ENCODE assay signal across 8 mouse cellular contexts in the genomic region with DNA sequence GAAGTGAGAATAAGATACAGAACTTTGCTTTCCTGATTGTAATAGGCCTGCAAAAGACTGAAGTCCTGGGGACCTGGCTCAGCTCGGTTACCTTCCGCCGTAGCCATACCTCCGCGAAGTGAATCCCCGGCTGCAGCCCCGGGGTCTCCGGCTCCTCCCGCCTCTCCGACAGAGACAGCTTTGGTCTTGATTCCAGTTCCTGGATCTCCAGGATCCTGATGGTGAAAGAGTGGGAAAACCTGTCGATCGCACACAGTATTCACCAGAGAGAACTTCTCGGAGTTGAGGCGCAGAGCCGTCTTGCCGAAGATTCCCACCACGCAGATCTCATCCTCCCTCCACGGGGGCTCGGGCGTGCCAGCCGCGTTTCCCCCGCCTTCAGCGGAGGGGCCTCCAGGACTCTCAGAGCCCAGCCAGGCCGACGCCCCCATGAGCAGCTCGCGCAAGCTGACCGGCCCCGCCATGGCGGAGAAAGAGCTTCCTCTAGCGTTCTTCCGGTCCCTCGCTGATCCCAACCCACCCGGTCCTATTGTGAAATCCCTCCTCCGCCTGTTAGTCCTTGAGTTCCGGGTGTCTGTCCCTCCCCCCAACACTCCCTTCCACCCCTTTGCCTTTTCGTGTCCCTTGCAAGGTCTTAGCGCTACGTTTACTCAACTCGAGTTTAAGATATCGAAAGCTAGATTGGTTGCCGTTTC. TPM values are rescaled to one million over a fixed set of nuclear protein-coding genes. Genes with fewer than 3 reads are reported as not detected.
DNase-seq lines count a peak whose midpoint lies in the region; ATAC-seq and TF ChIP-seq lines count a peak whose summit lies in the region.

TSS of gene Smg8 (minus strand) at position 485 of the 695 bp plus-strand sequence.

- under 1% methylated on average over 43 of the region's 43 CpGs for WGBS in bone marrow, adult 2 months
- 1% methylated on average over 36 of the region's 43 CpGs for WGBS in embryonic facial prominence, embryonic 14.5 days
- under 1% methylated on average over 43 of the region's 43 CpGs for WGBS in heart, adult 2 months
- WGBS in limb, embryonic 13.5 days: 1% methylated on average over 43 of the region's 43 CpGs
- WGBS in midbrain, embryonic 15.5 days: 1% methylated on average over 43 of the region's 43 CpGs

- DNase-seq in A20 (ENCODE audit: low read depth, low spot score): peak; percentile 90
- peak; percentile 95 for DNase-seq in embryonic facial prominence, embryonic 14.5 days (ENCODE audit: low spot score)
- peak; percentile 85 to 86 for DNase-seq in heart, adult 2 months
- peak; percentile 79 to 83 for DNase-seq in kidney, adult 8-10 months
- DNase-seq in spleen, adult 18-20 months: peak; percentile 57 to 74

- H3K4me3 ChIP-seq in bone marrow, adult 2 months (replicated peaks; ENCODE audit: control insufficient read depth, low read depth, low read length): peak within 1 kb of the TSS; percentile 95
- H3K4me3 ChIP-seq in embryonic facial prominence, embryonic 14.5 days (ENCODE audit: low read depth, low read length): peak within 1 kb of the TSS; percentile 79
- H3K4me3 ChIP-seq in heart, adult 2 months: peak within 1 kb of the TSS; percentile 97
- peak within 1 kb of the TSS; percentile 92 for H3K4me3 ChIP-seq in limb, embryonic 13.5 days
- H3K4me3 ChIP-seq in midbrain, embryonic 15.5 days: peak within 1 kb of the TSS; percentile 78

- H3K4me1 ChIP-seq in bone marrow, adult 2 months (ENCODE audit: control insufficient read depth, insufficient read depth, low read length): peaks cover 5% of the 10 kb centered on the region; the same call in 1 of the 2 replicates
- H3K4me1 ChIP-seq in embryonic facial prominence, embryonic 14.5 days (ENCODE audit: control insufficient read depth, insufficient read depth, low read length): peaks cover 10% of the 10 kb centered on the region; the same call in 1 of the 2 replicates
- H3K4me1 ChIP-seq in heart, adult 2 months (ENCODE audit: control insufficient read depth, insufficient read depth, low read length): peaks cover 7% of the 10 kb centered on the region
- H3K4me1 ChIP-seq in limb, embryonic 13.5 days: peaks cover 26% of the 10 kb centered on the region
- H3K4me1 ChIP-seq in midbrain, embryonic 15.5 days: peaks cover 36% of the 10 kb centered on the region

- no peak for TF ChIP-seq CTCF in bone marrow, adult 2 months (IDR thresholded peaks at IDR 0.05; ENCODE audit: control insufficient read depth, insufficient read depth, low read length)
- no peak for TF ChIP-seq CTCF in heart, adult 2 months (IDR thresholded peaks at IDR 0.05)

- peak; percentile 83 for TF ChIP-seq EP300 in heart, adult 2 months (IDR thresholded peaks at IDR 0.05; ENCODE audit: insufficient read depth, low read depth, low read length)

- intact Hi-C loops in heart, adult 2 months (cut with DNase I): no loop called here

- peak within 1 kb of the TSS; percentile 80 for H3K9ac ChIP-seq in embryonic facial prominence, embryonic 14.5 days (ENCODE audit: low read depth, low read length)
- H3K9ac ChIP-seq in heart, adult 2 months (ENCODE audit: low read depth, low read length): peak within 1 kb of the TSS; percentile 82
- peak within 1 kb of the TSS; percentile 93 for H3K9ac ChIP-seq in limb, embryonic 13.5 days
- H3K9ac ChIP-seq in midbrain, embryonic 15.5 days: peak within 1 kb of the TSS; percentile 63

- H3K9me3 ChIP-seq in embryonic facial prominence, embryonic 14.5 days (ENCODE audit: control insufficient read depth, low read length): no peaks in the 10 kb centered on the region
- H3K9me3 ChIP-seq in limb, embryonic 13.5 days: no peaks in the 10 kb centered on the region
- H3K9me3 ChIP-seq in midbrain, embryonic 15.5 days: no peaks in the 10 kb centered on the region

- H3K4me2 ChIP-seq in embryonic facial prominence, embryonic 14.5 days (ENCODE audit: low read depth, low read length): peak within 1 kb of the TSS; percentile 96
- H3K4me2 ChIP-seq in limb, embryonic 13.5 days (replicated peaks): peak within 1 kb of the TSS; percentile 95
- H3K4me2 ChIP-seq in midbrain, embryonic 15.5 days: peak within 1 kb of the TSS; percentile 96

- H3K36me3 ChIP-seq in embryonic facial prominence, embryonic 14.5 days (ENCODE audit: control insufficient read depth, insufficient read depth, low read length): peaks cover 42% of the 10 kb centered on the region
- H3K36me3 ChIP-seq in heart, adult 2 months (ENCODE audit: control insufficient read depth, insufficient read depth, low read length): peaks cover 3% of the 10 kb centered on the region; the same call in 1 of the 2 replicates
- H3K36me3 ChIP-seq in limb, embryonic 13.5 days: peaks cover 50% of the 10 kb centered on the region
- H3K36me3 ChIP-seq in midbrain, embryonic 15.5 days (replicated peaks): peaks cover 5% of the 10 kb centered on the region; the same call in 1 of the 2 replicates

- no peaks in the 10 kb centered on the region for H3K27me3 ChIP-seq in embryonic facial prominence, embryonic 14.5 days (replicated peaks; ENCODE audit: control insufficient read depth, insufficient read depth, low read length)
- H3K27me3 ChIP-seq in heart, adult 2 months (ENCODE audit: control insufficient read depth, insufficient read depth, low read length): no peaks in the 10 kb centered on the region
- H3K27me3 ChIP-seq in limb, embryonic 13.5 days: no peaks in the 10 kb centered on the region
- no peaks in the 10 kb centered on the region for H3K27me3 ChIP-seq in midbrain, embryonic 15.5 days (replicated peaks)

- no peaks in the 10 kb centered on the region; the same call in none of the 2 replicates for H3K79me2 ChIP-seq in heart, adult 2 months (replicated peaks; ENCODE audit: control insufficient read depth, insufficient read depth, low read length)

- H3K27ac ChIP-seq in bone marrow, adult 2 months (ENCODE audit: control insufficient read depth, insufficient read depth, low read depth, low read length, poor library complexity): peak within 1 kb of the TSS; percentile 35
- H3K27ac ChIP-seq in embryonic facial prominence, embryonic 14.5 days (replicated peaks; ENCODE audit: low read depth, low read length): peak within 1 kb of the TSS; percentile 78
- peak within 1 kb of the TSS; percentile 86 for H3K27ac ChIP-seq in heart, adult 2 months
- peak within 1 kb of the TSS; percentile 78 for H3K27ac ChIP-seq in limb, embryonic 13.5 days
- peak within 1 kb of the TSS; percentile 70 for H3K27ac ChIP-seq in midbrain, embryonic 15.5 days

- TF ChIP-seq POLR2A in bone marrow, adult 2 months (IDR thresholded peaks at IDR 0.05; ENCODE audit: borderline replicate concordance, control insufficient read depth, low read depth, low read length): peak; percentile 71; the same call in 1 of the 2 replicates
- TF ChIP-seq POLR2A in heart, adult 2 months (IDR thresholded peaks at IDR 0.05; ENCODE audit: insufficient read depth, low read depth, low read length): peak; percentile 75

- peak; percentile 95 for ATAC-seq in embryonic facial prominence, embryonic 14.5 days (ENCODE audit: low read depth)
- peak; percentile 90 for ATAC-seq in limb, embryonic 13.5 days (ENCODE audit: low FRiP score, low read depth)
- ATAC-seq in midbrain, embryonic 15.5 days (replicated peaks): peak; percentile 85

RNA-seq across cellular contexts. Expression of gene Smg8, which starts in this region (rescaled TPM):
- polyA plus RNA-seq in bone marrow, adult 2 months (2011; ENCODE audit: insufficient read depth, insufficient read length, low replicate concordance, missing spikeins): 3.5 and 9.5 TPM in 2 replicates
- 19.3 and 19.7 TPM in 2 replicates for polyA plus RNA-seq in embryonic facial prominence, embryonic 14.5 days (2014; fragmentation: Nextera tagmentation; extraction: Ambion mirVana)
- total RNA-seq in heart, adult 2 months (2021): 1 to 10 TPM; 9.1 to 9.2 TPM
- 4.8 and 9.1 TPM in 2 replicates for polyA plus RNA-seq in heart, adult 2 months (2012; rRNA removed)
- 24.8 and 24.9 TPM in 2 replicates for polyA plus RNA-seq in limb, embryonic 13.5 days (2015; fragmentation: Nextera tagmentation; extraction: Ambion mirVana)
- 22.2 and 22.7 TPM in 2 replicates for polyA plus RNA-seq in midbrain, embryonic 15.5 days (2015; fragmentation: Nextera tagmentation; extraction: Ambion mirVana)

Comparison
In these comparisons a context has a peak if more than half of its experiments do, and no peak if none do; other contexts are left out.
1. Peak in every context shown above with its lines: DNase-seq, ATAC-seq, H3K4me3 ChIP-seq and H3K27ac ChIP-seq.
2. H3K27ac ChIP-seq: peak in every context shown above with its lines; median percentile 86 in heart, adult 2 months; 78 in embryonic facial prominence, embryonic 14.5 days; 78 in limb, embryonic 13.5 days; 70 in midbrain, embryonic 15.5 days; 35 in bone marrow, adult 2 months.